Mouse (Mus musculus): ENCODE measurements around the gene Fhad1. TPM values are rescaled to one million over a fixed set of nuclear protein-coding genes. Genes with fewer than 3 reads are reported as not detected.

Fhad1 gene
- polyA plus RNA-seq (2014; fragmentation: Illumina TruSeq; extraction: RNeasy Lipid Tissue Mini Kit (QIAGEN cat#74804); ENCODE audit: insufficient read depth, low read depth, low replicate concordance), result 8.7 TPM

DNA sequence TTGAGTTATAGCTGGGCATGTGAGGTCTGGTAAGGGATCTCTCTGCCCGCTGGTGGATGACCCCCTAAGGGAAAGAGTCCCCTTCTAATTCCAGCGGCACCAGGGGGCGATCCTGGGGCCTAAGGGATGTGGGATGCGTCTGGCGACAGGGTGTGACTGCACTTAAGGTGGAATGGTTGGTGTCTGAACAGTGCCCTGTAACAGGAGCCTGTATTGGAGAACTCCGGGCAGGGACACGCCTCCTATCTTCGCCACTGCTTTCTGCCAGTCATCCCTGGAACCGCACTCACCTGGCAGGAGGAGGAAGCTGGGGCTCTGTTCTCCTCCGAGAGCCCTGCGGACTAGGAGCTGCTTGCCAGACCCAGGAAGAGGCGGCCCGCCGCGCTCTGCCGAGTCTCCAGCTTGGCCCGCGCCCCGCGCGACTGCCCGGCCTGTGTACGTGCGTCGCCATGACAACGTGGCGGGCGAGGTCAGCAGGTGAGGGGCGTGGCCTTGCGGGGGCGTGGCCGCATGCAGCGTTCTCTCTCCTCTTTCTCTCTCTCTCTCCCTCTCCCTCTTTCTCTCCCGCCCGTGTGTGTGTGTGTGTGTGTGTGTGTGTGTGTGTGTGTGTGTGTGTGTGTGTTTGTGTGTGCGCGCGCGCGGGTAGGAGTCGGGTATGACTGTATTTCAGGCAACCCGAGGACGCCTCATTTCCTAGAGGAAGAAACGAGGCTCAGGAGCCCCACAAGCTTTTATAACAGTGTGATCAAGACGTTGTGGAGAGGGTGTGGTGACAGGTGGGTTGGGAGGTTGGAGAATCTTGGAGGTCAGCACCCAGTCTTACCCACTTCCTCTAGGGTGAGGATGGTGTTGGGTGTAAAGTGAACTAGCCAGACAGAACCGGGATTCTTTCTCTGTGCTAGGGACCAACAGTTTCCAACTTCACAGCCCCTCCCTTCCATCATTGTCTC, at the start of gene Fhad1:
Gene Fhad1 (minus strand): TSS at position 424 of the 950 bp plus-strand sequence.

DNA sequence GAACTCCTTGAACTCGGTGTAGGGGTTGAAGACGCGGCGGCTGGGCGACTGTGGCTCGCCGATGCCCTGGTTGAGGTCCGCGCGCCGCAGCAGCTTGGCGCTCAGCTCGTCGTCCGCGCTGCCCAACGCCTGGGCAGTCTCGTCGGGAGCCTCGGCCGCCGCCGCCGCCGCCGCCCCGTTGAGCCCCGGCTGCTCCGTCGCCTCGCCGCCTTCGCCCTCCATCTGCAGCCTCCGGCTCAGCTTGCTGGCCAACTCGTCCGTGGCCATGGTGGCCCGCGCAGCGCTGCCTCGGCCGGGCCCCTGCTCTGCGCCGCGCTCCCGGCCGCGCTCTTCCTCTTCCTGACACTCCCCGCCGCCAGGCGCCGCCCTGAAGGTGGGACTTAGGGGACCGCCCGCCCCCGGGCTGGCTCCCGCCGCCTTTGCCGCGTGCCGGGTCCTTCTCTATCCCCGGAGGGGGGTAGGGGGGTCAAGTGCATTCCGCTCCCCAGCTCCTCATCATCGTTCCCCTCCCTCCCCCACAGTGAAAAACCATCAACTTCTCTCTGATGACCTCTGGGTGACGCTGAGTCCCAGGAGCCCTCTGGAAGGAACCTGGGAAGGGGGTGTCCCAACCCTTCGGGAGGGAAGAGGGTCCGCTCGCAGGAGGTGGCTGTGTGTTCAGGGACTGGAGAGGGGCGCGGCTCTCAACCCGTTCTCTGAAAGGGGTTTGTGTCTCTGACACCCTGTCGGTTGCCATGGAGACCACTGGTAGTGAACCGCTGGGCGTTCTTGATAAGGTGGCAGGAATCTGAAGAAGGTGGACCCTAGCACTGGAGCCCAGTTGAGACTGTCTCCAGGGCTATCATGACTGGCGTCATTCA, 140.1 kb downstream of the Fhad1 start, which contains the start of gene Efhd2:
Gene Efhd2 (minus strand): TSS at position 320 of the 860 bp plus-strand sequence.

DNA sequence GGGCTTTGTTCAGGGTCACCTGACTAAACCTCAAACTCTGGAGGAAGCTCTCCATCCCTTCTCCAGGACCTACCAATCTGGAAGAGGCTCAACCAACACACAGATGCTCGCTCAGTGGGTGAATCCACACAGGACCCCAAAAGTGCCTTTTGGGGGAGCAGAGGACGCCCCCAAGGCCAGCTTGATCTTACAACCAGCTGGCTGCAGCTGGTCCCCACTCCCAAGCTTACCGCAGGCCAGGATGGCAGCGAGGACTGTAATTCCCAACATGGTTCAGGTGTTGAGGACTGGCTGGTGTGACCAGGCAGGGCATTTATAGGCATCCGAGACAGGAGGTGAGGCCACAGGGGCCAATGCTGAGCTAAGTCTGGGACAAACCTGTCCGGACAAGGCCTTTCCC, 168.9 kb downstream of the Fhad1 start, which contains the start of gene Ctrc:
Gene Ctrc (minus strand): TSS at position 361 of the 400 bp plus-strand sequence.

Other genes starting within 250 kb of the Fhad1 start
- 5.2 TPM for gene Dnajc16, start 224.2 kb downstream of the Fhad1 start, polyA plus RNA-seq (2014; fragmentation: Illumina TruSeq; extraction: RNeasy Lipid Tissue Mini Kit (QIAGEN cat#74804); ENCODE audit: insufficient read depth, low read depth, low replicate concordance)
- gene Casp9, start 221.5 kb downstream of the Fhad1 start, polyA plus RNA-seq (2014; fragmentation: Illumina TruSeq; extraction: RNeasy Lipid Tissue Mini Kit (QIAGEN cat#74804); ENCODE audit: insufficient read depth, low read depth, low replicate concordance), result 9.1 TPM
- gene Cela2a, start 188.9 kb downstream of the Fhad1 start, polyA plus RNA-seq (2014; fragmentation: Illumina TruSeq; extraction: RNeasy Lipid Tissue Mini Kit (QIAGEN cat#74804); ENCODE audit: insufficient read depth, low read depth, low replicate concordance), result not detected
- not detected for gene Ctrc, start 168.7 kb downstream of the Fhad1 start, polyA plus RNA-seq (2014; fragmentation: Illumina TruSeq; extraction: RNeasy Lipid Tissue Mini Kit (QIAGEN cat#74804); ENCODE audit: insufficient read depth, low read depth, low replicate concordance)
- gene Efhd2, start 140.2 kb downstream of the Fhad1 start, polyA plus RNA-seq (2014; fragmentation: Illumina TruSeq; extraction: RNeasy Lipid Tissue Mini Kit (QIAGEN cat#74804); ENCODE audit: insufficient read depth, low read depth, low replicate concordance), result 56.1 TPM
- 14.6 TPM for gene Tmem51, start 69.2 kb upstream of the Fhad1 start, polyA plus RNA-seq (2014; fragmentation: Illumina TruSeq; extraction: RNeasy Lipid Tissue Mini Kit (QIAGEN cat#74804); ENCODE audit: insufficient read depth, low read depth, low replicate concordance)
- gene Kazn, start 224.3 kb upstream of the Fhad1 start, polyA plus RNA-seq (2014; fragmentation: Illumina TruSeq; extraction: RNeasy Lipid Tissue Mini Kit (QIAGEN cat#74804); ENCODE audit: insufficient read depth, low read depth, low replicate concordance), result 8.3 TPM